Mouse (Mus musculus): ENCODE measurements around the gene Apoa4. TPM values are rescaled to one million over a fixed set of nuclear protein-coding genes. Genes with fewer than 3 reads are reported as not detected.
A peak's percentile ranks its signal among the peaks of the same experiment; 100 is the strongest.

Apoa4 gene
- polyA plus RNA-seq, 1 experiment from 2014 or later = not detected

DNA sequence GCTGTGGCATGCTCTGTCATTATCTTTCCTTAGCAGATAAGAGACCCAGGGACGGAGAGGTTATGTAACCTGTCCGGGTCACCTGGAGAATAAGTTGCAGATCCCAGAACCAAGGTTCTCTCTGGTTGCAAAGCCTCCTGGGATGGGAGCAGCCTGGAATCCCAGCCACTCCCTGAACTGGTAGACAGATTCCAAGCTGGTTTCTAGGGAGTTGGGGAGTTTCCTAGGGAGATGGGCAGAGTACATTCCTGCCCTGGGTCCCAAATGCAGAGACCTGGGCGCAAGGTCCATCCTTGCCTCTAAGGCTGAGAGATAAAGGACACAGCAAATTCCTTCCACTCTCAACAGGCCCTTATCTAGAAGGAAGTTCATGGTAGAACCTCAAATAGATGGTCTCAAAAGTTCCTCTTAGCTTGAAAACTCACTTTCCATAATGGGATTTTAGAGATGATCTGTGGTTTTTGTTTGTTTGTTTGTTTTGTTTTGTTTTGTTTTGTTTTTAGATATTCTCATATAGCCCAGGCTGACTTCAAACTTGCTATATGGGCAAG lies 13.4 kb upstream of the Apoa4 start:
- H3K4me3 ChIP-seq (replicated peaks) = no peak overlapping the region
- peaks cover 20% of the 10 kb centered on the region for H3K36me3 ChIP-seq
- H3K9ac ChIP-seq (replicated peaks) = no peak overlapping the region
- no peaks in the 10 kb centered on the region for H3K9me3 ChIP-seq
- no peak overlapping the region for H3K4me2 ChIP-seq
- no peak for ATAC-seq (ENCODE audit: insufficient number of reproducible peaks, insufficient read depth, low FRiP score, low TSS enrichment, low read depth)
- peaks cover 13% of the 10 kb centered on the region; the same call in 1 of the 2 replicates for H3K27me3 ChIP-seq
- no peak overlapping the region for H3K27ac ChIP-seq
- WGBS = 88% methylated on average over 3 of the region's 3 CpGs
- H3K4me1 ChIP-seq (replicated peaks) = peaks cover 7% of the 10 kb centered on the region

GRCm38 (mm10) chr9:46228491-46228890 lies 12.0 kb upstream of the Apoa4 start, which contains the start of gene Apoa1:
TSS of gene Apoa1 (plus strand) at chr9:46228580.
- ATAC-seq (ENCODE audit: insufficient number of reproducible peaks, insufficient read depth, low FRiP score, low TSS enrichment, low read depth) = 0 out of 2 replicates have a peak, but pooled peaks have one; percentile 34
- 71% methylated on average over 9 of the region's 9 CpGs for WGBS
- Histone ChIP-seq H3K4me1 (replicated peaks) (peaks cover 7% of the 10 kb centered on the region), H3K27me3 (peaks cover 13% of the 10 kb centered on the region; the same call in 1 of the 2 replicates), H3K4me2 (peak within 1 kb of the TSS; percentile 82; the same call in 1 of the 2 replicates), H3K9ac (replicated peaks) (no peak within 1 kb of the TSS), H3K27ac (no peak within 1 kb of the TSS), H3K36me3 (peaks cover 6% of the 10 kb centered on the region; the same call in 1 of the 2 replicates), H3K9me3 (no peaks in the 10 kb centered on the region), H3K4me3 (replicated peaks) (no peak within 1 kb of the TSS)

- WGBS = 16% methylated on average over 37 of the region's 37 CpGs
Measured at GRCm38 (mm10) chr9:46229573-46230449, 10.7 kb upstream of the Apoa4 start.

DNA sequence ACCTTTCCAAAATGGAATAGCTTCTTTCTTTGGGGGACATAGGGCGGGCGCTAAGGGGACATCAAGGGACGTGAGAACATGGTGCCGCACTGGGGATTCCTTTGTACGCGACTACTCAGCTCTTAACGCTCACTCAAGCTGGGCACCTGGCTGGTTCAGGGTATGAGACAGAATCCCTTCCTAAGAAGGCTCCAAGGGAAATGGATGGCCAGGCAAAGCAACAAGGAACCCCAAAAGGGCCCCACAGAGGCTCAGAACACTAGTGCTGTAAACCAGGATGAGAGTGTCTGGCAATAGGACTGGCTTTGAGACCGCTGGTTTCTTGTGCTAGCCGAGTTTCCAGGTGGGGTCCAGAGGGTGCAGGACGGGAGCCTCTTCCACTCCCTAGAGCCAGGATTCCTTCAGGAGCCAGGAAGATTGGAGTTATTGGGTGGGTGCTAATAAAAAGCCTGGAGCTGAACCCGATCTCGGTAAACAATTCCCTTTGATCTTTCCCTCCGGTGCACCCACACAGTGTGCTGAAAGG lies 10.0 kb upstream of the Apoa4 start:
- Histone ChIP-seq H3K9me3 (no peaks in the 10 kb centered on the region), H3K4me1 (replicated peaks) (peaks cover 7% of the 10 kb centered on the region), H3K4me3 (replicated peaks) (peak overlapping the region; percentile 51), H3K27ac (0 out of 2 replicates have a peak overlapping the region, but pooled peaks have one; percentile 12), H3K36me3 (no peaks in the 10 kb centered on the region), H3K4me2 (peak overlapping the region; percentile 82), H3K9ac (replicated peaks) (peak overlapping the region; percentile 60), H3K27me3 (peaks cover 13% of the 10 kb centered on the region; the same call in 1 of the 2 replicates)
- ATAC-seq (ENCODE audit: insufficient number of reproducible peaks, insufficient read depth, low FRiP score, low TSS enrichment, low read depth) = no peak
- WGBS = 7% methylated on average over 13 of the region's 13 CpGs

More at GRCm38 (mm10) chr9:46229573-46230449, 10.7 kb upstream of the Apoa4 start:
- H3K36me3 ChIP-seq = 0 out of 2 replicates have a peak, but pooled peaks cover under 1% of the 10 kb centered on the region
- peak overlapping the region; percentile 51 for H3K4me3 ChIP-seq (replicated peaks)
- peak; percentile 83; the same call in 1 of the 2 replicates for ATAC-seq (ENCODE audit: insufficient number of reproducible peaks, insufficient read depth, low FRiP score, low TSS enrichment, low read depth)
- H3K9me3 ChIP-seq = no peaks in the 10 kb centered on the region
- peaks cover 7% of the 10 kb centered on the region for H3K4me1 ChIP-seq (replicated peaks)
- peaks cover 13% of the 10 kb centered on the region; the same call in 1 of the 2 replicates for H3K27me3 ChIP-seq
- H3K27ac ChIP-seq = 0 out of 2 replicates have a peak overlapping the region, but pooled peaks have one; percentile 12
- peak overlapping the region; percentile 82 for H3K4me2 ChIP-seq
- H3K9ac ChIP-seq (replicated peaks) = peak overlapping the region; percentile 60

GRCm38 (mm10) chr9:46235196-46235595 lies 5.3 kb upstream of the Apoa4 start:
- Histone ChIP-seq H3K4me2 (no peak overlapping the region), H3K9ac (replicated peaks) (no peak overlapping the region), H3K27me3 (peaks cover 5% of the 10 kb centered on the region; the same call in 1 of the 2 replicates), H3K4me1 (replicated peaks) (peaks cover 6% of the 10 kb centered on the region), H3K4me3 (replicated peaks) (no peak overlapping the region), H3K9me3 (no peaks in the 10 kb centered on the region), H3K27ac (no peak overlapping the region), H3K36me3 (no peaks in the 10 kb centered on the region)
- 83% methylated on average over 6 of the region's 6 CpGs for WGBS
- ATAC-seq (ENCODE audit: insufficient number of reproducible peaks, insufficient read depth, low FRiP score, low TSS enrichment, low read depth) = no peak

DNA sequence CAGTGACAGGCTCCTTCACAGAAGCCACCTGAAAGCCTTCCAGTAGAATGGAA lies 5.1 kb upstream of the Apoa4 start, which contains the start of gene Apoc3:
TSS of gene Apoc3 (minus strand) at position 41 of the 53 bp plus-strand sequence.
- H3K4me1 ChIP-seq (replicated peaks) = peaks cover 4% of the 10 kb centered on the region

DNA sequence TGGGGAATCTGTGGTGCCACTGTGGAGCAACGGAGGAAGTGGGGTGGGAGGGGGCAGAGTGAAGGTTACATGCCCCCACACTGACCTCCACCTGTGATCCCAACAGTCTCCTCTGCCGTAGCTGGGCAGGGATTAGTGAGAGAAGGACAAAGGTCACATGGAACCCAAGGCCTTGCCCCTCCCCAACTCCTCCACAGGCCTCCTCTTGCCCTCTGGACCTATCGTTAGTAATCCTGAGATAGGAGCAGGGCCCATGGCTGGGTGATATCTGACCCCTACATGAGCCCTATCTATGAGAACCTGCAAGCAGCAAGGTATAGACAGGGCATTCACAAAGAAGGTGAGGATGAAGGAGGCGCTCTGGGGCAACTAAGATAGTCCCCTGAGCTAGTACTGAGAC lies 4.8 kb upstream of the Apoa4 start:
- H3K36me3 ChIP-seq = no peaks in the 10 kb centered on the region
- no peak overlapping the region for H3K9ac ChIP-seq (replicated peaks)
- H3K27ac ChIP-seq = no peak overlapping the region
- peaks cover 2% of the 10 kb centered on the region for H3K4me1 ChIP-seq (replicated peaks)
- no peak for ATAC-seq (ENCODE audit: insufficient number of reproducible peaks, insufficient read depth, low FRiP score, low TSS enrichment, low read depth)
- no peak overlapping the region for H3K4me2 ChIP-seq
- no peaks in the 10 kb centered on the region for H3K9me3 ChIP-seq
- WGBS = 53% methylated on average over 4 of the region's 4 CpGs
- H3K27me3 ChIP-seq = peaks cover 5% of the 10 kb centered on the region; the same call in 1 of the 2 replicates
- no peak overlapping the region for H3K4me3 ChIP-seq (replicated peaks)

More for the DNA sequence above, 5.1 kb upstream of the Apoa4 start, which contains the start of gene Apoc3:
- peaks cover 5% of the 10 kb centered on the region; the same call in 1 of the 2 replicates for H3K27me3 ChIP-seq
- no peak within 1 kb of the TSS for H3K4me3 ChIP-seq (replicated peaks)
- no peak for ATAC-seq (ENCODE audit: insufficient number of reproducible peaks, insufficient read depth, low FRiP score, low TSS enrichment, low read depth)
- H3K9ac ChIP-seq (replicated peaks) = no peak within 1 kb of the TSS; the same call in 1 of the 2 replicates
- no peak within 1 kb of the TSS for H3K27ac ChIP-seq
- H3K36me3 ChIP-seq = no peaks in the 10 kb centered on the region
- no peak within 1 kb of the TSS for H3K4me2 ChIP-seq
- no peaks in the 10 kb centered on the region for H3K9me3 ChIP-seq

DNA sequence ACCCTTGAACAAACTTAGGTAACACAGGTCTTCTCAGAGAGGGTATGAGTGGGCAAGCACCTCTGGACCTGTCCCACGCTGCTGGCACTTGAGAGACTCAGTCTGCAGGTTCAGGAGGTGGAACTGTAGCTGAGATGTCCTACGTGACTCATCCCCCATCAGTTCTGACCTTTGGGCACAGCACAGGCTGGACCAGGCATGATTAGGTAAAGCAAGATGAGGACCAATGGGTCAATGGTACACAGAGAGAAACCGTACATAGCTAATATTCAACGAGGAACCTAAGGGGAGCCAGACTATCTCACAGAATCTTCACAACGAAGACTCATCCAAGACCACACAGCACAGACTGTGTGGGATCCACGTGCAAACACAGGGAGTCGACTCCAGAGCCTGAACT lies 1.6 kb upstream of the Apoa4 start:
- Histone ChIP-seq H3K4me1 (replicated peaks) (peaks cover 4% of the 10 kb centered on the region; the same call in 1 of the 2 replicates), H3K36me3 (no peaks in the 10 kb centered on the region), H3K27me3 (no peaks in the 10 kb centered on the region; the same call in 1 of the 2 replicates), H3K27ac (no peak overlapping the region), H3K4me3 (replicated peaks) (no peak overlapping the region), H3K9ac (replicated peaks) (no peak overlapping the region), H3K9me3 (no peaks in the 10 kb centered on the region), H3K4me2 (no peak overlapping the region)
- no peak for ATAC-seq (ENCODE audit: insufficient number of reproducible peaks, insufficient read depth, low FRiP score, low TSS enrichment, low read depth)
- WGBS = 86% methylated on average over 7 of the region's 7 CpGs

DNA sequence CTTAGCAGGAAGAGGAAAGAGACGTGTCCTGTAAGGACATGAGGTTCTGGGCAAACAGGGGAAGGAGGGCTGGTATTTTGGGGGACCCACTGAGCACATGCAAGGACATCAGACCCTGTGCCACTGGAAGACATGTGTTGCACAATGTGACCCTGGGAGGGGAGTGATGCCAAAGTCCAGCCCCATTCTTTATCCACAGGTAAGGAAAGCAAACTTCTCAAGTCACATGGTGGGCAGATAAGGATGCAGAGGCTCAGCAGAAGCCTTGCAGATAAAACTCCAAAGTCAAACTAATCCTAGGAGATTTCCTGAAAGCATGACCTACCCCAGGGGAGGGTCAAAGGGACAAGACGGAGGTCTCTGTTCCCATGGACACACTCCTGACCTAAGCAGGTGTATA lies 1.3 kb downstream of the Apoa4 start:
- Histone ChIP-seq H3K9me3 (no peaks in the 10 kb centered on the region), H3K9ac (replicated peaks) (no peak overlapping the region), H3K4me1 (replicated peaks) (peaks cover 4% of the 10 kb centered on the region; the same call in 1 of the 2 replicates), H3K36me3 (no peaks in the 10 kb centered on the region), H3K4me2 (no peak overlapping the region), H3K27me3 (no peaks in the 10 kb centered on the region), H3K4me3 (replicated peaks) (no peak overlapping the region), H3K27ac (no peak overlapping the region)
- no peak for ATAC-seq (ENCODE audit: insufficient number of reproducible peaks, insufficient read depth, low FRiP score, low TSS enrichment, low read depth)
- 83% methylated on average over 2 of the region's 2 CpGs for WGBS

- H3K4me2 ChIP-seq = no peak overlapping the region; the same call in 1 of the 2 replicates
- no peak overlapping the region for H3K9ac ChIP-seq (replicated peaks)
- peaks cover 4% of the 10 kb centered on the region; the same call in 1 of the 2 replicates for H3K27me3 ChIP-seq
- no peak for ATAC-seq (ENCODE audit: insufficient number of reproducible peaks, insufficient read depth, low FRiP score, low TSS enrichment, low read depth)
- H3K27ac ChIP-seq = no peak overlapping the region
- H3K9me3 ChIP-seq = no peaks in the 10 kb centered on the region
- H3K36me3 ChIP-seq = no peaks in the 10 kb centered on the region
- H3K4me1 ChIP-seq (replicated peaks) = peaks cover 4% of the 10 kb centered on the region; the same call in 1 of the 2 replicates
- 67% methylated on average over 4 of the region's 4 CpGs for WGBS
- H3K4me3 ChIP-seq (replicated peaks) = no peak overlapping the region
Measured at GRCm38 (mm10) chr9:46243122-46243521, 2.6 kb downstream of the Apoa4 start.

- ATAC-seq (ENCODE audit: insufficient number of reproducible peaks, insufficient read depth, low FRiP score, low TSS enrichment, low read depth) = no peak
- Histone ChIP-seq H3K9me3 (no peaks in the 10 kb centered on the region), H3K4me1 (replicated peaks) (peaks cover 4% of the 10 kb centered on the region; the same call in 1 of the 2 replicates), H3K27me3 (peaks cover 8% of the 10 kb centered on the region; the same call in 1 of the 2 replicates), H3K36me3 (no peaks in the 10 kb centered on the region), H3K4me3 (replicated peaks) (no peak overlapping the region), H3K27ac (no peak overlapping the region), H3K4me2 (no peak overlapping the region; the same call in 1 of the 2 replicates), H3K9ac (replicated peaks) (no peak overlapping the region)
- WGBS = 61% methylated on average over 8 of the region's 8 CpGs
Measured at GRCm38 (mm10) chr9:46243584-46243983, 3.1 kb downstream of the Apoa4 start.
